Mouse (Mus musculus): ENCODE results near the gene Siglec1. TPM values are rescaled to one million over a fixed set of nuclear protein-coding genes. Genes with fewer than 3 reads are reported as not detected.
"Not testable (repeated sequence)": the region's sequence is repeated elsewhere in the genome, so short reads cannot be mapped to it uniquely, and the experiment has no call there.

Siglec1 gene
- polyA plus RNA-seq, 1 experiment from 2014 or later, result 0.09 TPM

DNA sequence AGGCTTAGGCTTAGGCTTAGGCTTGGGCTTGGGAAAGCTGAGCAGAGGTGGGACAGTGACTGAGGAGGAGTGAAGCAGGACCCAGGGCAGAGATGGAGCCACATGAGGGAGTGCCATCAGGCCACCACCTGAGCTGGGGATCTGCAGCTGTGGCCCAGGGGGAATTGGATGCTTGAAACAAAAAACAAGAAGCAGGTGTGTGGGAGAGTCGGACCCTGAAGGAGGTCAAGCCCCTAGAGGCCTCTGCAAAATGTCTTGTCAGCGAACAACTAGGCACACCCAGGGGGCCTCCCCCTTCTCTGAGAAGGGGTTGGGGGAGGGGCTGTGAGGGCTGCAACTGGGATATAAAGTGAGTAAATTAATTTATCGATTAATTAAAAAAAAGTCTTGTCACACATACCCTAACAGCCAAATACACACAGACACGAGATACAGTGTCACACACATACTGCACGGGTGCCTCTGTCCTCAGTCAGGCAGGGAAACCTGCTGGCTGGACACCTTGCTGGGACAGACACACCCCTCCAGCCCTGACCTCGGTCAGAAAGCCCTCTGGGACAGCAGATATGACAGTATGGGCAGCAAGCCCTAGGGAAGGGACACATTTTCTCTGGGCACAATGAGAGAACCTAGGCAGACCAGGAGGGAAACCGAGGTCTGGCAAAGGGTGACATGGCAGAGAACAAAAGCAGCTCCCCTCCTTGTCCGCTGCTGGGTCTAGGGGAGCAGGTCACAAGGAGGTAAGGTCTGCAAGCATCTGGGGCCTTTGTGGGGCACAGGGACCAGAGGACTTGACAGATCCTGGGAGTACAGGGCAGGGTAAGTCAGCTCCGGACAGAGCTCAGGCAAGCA lies 39.6 kb upstream of the Siglec1 start:
- Histone ChIP-seq H3K36me3 (replicated peaks) (no peaks in the 10 kb centered on the region), H3K9me3 (no peaks in the 10 kb centered on the region), H3K4me1 (peaks cover 18% of the 10 kb centered on the region), H3K4me2 (no peak overlapping the region), H3K4me3 (replicated peaks) (no peak overlapping the region), H3K9ac (no peak overlapping the region), H3K27me3 (0 out of 2 replicates have a peak, but pooled peaks cover 20% of the 10 kb centered on the region), H3K27ac (no peak overlapping the region)
- 41% methylated on average over 9 of the region's 9 CpGs for WGBS
- no peak for ATAC-seq (ENCODE audit: low FRiP score)

DNA sequence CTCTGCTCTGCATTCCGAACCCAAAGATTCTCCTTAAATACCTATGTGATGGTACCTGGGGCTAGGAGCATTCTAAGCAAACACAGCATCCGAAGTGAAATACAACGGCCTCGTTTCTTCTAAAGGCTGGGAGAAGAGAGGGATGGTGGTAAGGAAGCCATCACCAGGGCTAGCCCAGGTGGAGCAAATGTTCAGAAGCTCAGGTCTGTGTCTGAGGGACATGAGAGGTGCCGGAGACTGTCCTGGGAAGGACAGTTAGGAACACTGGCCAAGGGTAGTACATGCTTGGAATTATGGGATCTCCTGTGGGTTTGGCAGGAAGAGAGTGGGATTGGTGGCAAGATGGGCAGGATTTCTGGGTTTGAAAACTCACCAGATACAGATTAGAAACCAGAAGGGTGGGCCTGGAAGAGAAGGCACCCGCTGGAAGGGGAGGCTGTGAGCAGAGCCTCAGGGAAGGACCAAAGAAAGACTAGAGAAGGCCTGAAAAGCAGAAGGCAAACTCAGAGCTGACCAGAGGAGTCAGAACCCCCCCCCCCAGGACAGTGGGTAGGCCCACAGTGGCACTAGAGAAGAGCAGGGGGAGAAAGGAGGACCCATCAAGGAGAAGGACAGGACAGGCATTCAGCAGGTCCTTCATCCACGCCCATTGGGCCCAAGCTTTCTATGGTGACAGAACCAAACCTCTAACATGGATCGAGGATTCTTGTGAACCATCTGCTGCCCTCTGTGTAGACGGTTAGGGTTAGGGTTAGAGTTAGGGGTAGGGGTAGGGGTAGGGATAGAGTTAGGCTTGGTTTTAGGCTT lies 38.8 kb upstream of the Siglec1 start:
- no peak overlapping the region for H3K27ac ChIP-seq
- no peak overlapping the region for H3K4me3 ChIP-seq (replicated peaks)
- no peak for ATAC-seq (ENCODE audit: low FRiP score)
- no peak overlapping the region for H3K4me2 ChIP-seq
- WGBS, result 87% methylated on average over 9 of the region's 9 CpGs
- H3K9ac ChIP-seq, result no peak overlapping the region
- 0 out of 2 replicates have a peak, but pooled peaks cover 20% of the 10 kb centered on the region for H3K27me3 ChIP-seq
- no peaks in the 10 kb centered on the region for H3K36me3 ChIP-seq (replicated peaks)
- H3K4me1 ChIP-seq, result peaks cover 18% of the 10 kb centered on the region
- H3K9me3 ChIP-seq, result no peaks in the 10 kb centered on the region

DNA sequence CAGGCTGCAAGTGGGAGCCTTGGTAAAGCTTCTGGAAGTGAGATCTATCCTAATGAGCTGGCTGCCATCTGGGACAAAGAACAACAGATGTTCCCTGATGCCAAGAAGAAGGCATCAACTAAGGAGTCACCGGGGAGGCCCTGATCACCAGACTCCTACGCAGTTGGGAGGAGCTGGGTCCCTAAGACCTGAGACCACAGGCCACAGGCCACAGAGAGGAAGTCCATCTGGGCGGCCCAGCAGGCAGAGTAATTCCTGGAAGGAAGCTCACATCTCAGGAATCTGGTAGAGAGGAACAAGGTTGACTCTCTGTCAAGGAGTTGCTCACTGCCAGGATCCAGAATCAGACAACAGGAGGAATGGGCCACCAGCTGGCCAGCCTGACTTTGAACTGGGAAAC lies 37.6 kb upstream of the Siglec1 start:
- ATAC-seq (ENCODE audit: low FRiP score), result no peak
- no peak overlapping the region for H3K27ac ChIP-seq
- WGBS, result 78% methylated on average over 3 of the region's 3 CpGs

DNA sequence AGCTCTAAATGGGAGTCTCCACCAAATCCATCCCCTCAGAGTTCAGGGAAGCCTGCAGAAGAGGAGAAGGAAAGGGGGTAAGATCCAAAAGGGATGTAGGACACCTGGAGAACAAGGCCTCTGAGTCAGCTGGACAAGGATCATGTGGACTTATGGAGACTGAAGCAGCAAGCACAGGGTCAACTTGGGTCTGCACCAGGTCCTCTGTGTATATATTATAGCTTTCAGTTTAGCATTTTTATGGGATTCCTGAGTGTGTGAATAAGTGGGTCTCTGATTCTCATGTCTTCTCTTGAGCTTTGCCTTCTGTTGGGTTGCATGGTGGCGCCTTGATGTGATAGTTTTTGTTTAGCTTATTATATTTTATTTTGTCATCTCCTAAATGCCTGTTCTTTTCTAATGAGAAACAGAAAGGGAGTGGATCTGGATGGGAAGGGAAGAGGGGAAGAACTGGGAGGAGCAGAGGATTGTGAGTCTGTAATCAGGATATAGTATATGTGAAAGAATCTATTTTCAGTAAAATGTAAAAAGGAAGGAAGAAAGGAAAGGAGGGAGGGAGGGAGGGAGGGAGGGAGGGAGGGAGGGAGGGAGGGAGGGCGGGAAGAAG lies 32.5 kb upstream of the Siglec1 start:
- 87% methylated on average over 2 of the region's 2 CpGs for WGBS
- Histone ChIP-seq H3K36me3 (replicated peaks) (no peaks in the 10 kb centered on the region), H3K9me3 (no peaks in the 10 kb centered on the region), H3K4me2 (no peak overlapping the region), H3K27me3 (no peaks in the 10 kb centered on the region), H3K9ac (no peak overlapping the region), H3K4me3 (replicated peaks) (no peak overlapping the region), H3K27ac (no peak overlapping the region), H3K4me1 (no peaks in the 10 kb centered on the region)
- no peak for ATAC-seq (ENCODE audit: low FRiP score)

More for the DNA sequence above, 37.6 kb upstream of the Siglec1 start:
- Histone ChIP-seq H3K4me1 (peaks cover 18% of the 10 kb centered on the region), H3K27me3 (0 out of 2 replicates have a peak, but pooled peaks cover 20% of the 10 kb centered on the region), H3K4me2 (no peak overlapping the region), H3K36me3 (replicated peaks) (no peaks in the 10 kb centered on the region), H3K9me3 (no peaks in the 10 kb centered on the region), H3K9ac (no peak overlapping the region), H3K4me3 (replicated peaks) (no peak overlapping the region)

DNA sequence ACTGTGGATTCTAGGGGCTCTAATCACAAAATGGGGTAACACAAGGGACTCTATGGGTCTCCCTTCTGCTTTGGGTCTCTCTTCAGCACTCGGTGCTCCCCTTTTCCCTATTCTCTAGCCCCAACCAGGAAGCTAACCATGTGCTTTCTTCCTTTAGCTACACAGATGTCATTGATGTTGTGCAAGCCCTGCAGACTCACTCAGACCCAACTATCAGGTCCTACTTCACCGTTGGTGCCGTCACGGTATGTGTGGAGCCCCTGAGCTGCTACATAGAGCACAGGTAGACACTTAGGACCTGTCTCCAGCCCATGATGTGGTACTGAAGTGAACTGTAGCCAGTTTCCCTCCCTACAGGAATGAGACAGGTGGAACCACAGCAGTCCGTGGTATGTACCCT lies 19.4 kb upstream of the Siglec1 start:
- no peak overlapping the region for H3K27ac ChIP-seq
- ATAC-seq (ENCODE audit: low FRiP score), result no peak
- no peaks in the 10 kb centered on the region for H3K9me3 ChIP-seq
- no peaks in the 10 kb centered on the region for H3K27me3 ChIP-seq
- H3K4me1 ChIP-seq, result no peaks in the 10 kb centered on the region
- no peaks in the 10 kb centered on the region for H3K36me3 ChIP-seq (replicated peaks)
- H3K9ac ChIP-seq, result no peak overlapping the region
- H3K4me2 ChIP-seq, result no peak overlapping the region
- 93% methylated on average over 5 of the region's 5 CpGs for WGBS
- H3K4me3 ChIP-seq (replicated peaks), result no peak overlapping the region

DNA sequence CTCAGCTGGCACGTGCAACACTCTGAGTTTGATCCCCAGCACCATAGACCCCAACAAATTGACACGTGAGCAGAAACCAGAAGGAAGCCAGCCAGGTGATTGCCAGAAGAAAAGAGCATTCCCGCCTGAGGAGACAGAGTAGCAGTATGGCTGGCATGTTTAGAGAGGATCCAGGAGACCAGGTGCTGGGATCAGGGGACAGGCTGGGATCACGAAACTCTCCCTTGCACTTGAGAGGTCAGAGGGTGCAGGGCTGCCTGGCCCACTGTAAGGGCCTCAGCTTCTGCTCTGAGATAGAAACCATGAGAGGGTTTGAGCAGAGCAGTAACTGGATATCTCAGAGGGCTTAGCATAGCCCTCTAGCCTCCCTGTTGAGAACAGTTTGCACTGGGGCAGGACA lies 18.5 kb upstream of the Siglec1 start:
- not testable (repeated sequence) for H3K36me3 ChIP-seq (replicated peaks); ATAC-seq (ENCODE audit: low FRiP score); H3K27me3 ChIP-seq; H3K4me2 ChIP-seq; H3K4me1 ChIP-seq; H3K9me3 ChIP-seq; H3K9ac ChIP-seq; H3K27ac ChIP-seq; H3K4me3 ChIP-seq (replicated peaks)
- 73% methylated on average over 4 of the region's 4 CpGs for whole genome bisulfite sequencing

DNA sequence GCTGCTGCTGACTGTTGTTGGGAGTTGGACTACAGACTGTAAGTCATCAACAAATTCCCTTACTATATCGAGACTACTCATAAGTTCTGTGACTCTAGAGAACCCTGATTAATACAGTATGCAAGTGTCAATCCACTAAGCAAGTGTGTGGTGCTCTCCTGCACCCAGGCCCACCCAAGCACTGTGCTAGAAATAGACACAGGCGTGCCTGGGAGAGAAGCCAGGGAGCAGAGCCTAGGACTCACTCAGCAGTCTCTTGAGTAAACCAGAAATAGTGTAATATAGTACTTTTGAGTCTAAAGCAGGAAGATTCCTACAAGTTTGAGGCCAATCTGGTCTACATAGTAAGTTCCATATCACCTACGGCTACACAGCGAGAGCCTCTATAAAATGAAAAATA lies 17.5 kb upstream of the Siglec1 start:
- no peak overlapping the region for H3K27ac ChIP-seq
- no peak overlapping the region for H3K9ac ChIP-seq
- WGBS, result 90% methylated on average over 4 of the region's 4 CpGs
- no peaks in the 10 kb centered on the region for H3K4me1 ChIP-seq
- no peak overlapping the region for H3K4me2 ChIP-seq
- H3K9me3 ChIP-seq, result no peaks in the 10 kb centered on the region
- H3K36me3 ChIP-seq (replicated peaks), result no peaks in the 10 kb centered on the region
- H3K27me3 ChIP-seq, result no peaks in the 10 kb centered on the region
- ATAC-seq (ENCODE audit: low FRiP score), result no peak
- no peak overlapping the region for H3K4me3 ChIP-seq (replicated peaks)

DNA sequence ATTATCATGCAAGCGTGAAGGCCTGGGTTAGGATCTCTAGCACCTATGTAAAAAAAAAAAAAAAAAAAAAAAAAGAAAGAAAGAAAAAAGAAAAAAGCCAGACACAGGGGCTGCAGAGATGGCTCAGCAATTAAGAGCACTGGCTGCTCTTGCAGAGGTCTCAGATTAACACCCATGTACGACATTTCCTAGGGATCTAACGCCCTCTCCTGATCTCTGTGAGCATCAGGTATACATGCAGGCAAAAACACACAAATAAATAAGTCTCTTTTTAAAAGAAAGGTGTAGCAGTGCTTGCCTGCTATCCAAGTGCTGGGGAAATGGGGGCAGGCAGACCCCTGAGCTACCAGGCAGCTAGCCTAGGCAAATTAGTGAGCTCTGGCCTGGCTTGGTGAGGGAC lies 15.0 kb upstream of the Siglec1 start:
- no peaks in the 10 kb centered on the region for H3K36me3 ChIP-seq (replicated peaks)

DNA sequence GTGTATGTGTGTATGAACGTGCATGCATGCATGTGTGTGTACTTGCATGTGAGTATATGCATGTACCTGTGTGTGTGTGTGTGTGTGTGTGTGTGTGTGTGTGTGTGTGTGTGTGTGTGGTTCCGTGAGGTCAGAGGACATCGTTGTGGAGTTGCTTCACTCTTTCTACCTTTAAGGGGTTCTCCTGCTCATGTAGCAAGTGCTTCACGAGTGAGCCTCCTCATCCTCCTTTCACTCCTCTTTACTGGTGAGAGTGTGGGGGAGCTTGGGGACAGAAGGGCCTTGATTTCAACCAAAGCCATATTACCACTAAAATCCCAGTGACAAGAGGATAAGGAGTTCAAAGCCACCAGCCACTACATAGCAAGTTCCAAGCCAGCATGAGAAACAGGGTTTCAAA lies 10.5 kb upstream of the Siglec1 start:
- WGBS, result 62% methylated on average over 2 of the region's 4 CpGs
- Histone ChIP-seq H3K9me3 (no peaks in the 10 kb centered on the region), H3K27ac (no peak overlapping the region), H3K9ac (no peak overlapping the region), H3K4me2 (no peak overlapping the region), H3K4me3 (replicated peaks) (no peak overlapping the region), H3K36me3 (replicated peaks) (no peaks in the 10 kb centered on the region), H3K27me3 (no peaks in the 10 kb centered on the region), H3K4me1 (peaks cover 10% of the 10 kb centered on the region; the same call in 1 of the 2 replicates)
- no peak for ATAC-seq (ENCODE audit: low FRiP score)

More for the DNA sequence above, 15.0 kb upstream of the Siglec1 start:
- no peak overlapping the region for H3K4me2 ChIP-seq
- no peak overlapping the region for H3K27ac ChIP-seq
- no peak overlapping the region for H3K4me3 ChIP-seq (replicated peaks)
- no peaks in the 10 kb centered on the region for H3K27me3 ChIP-seq
- WGBS, result 51% methylated on average over 3 of the region's 3 CpGs
- no peaks in the 10 kb centered on the region for H3K9me3 ChIP-seq
- peaks cover 5% of the 10 kb centered on the region; the same call in 1 of the 2 replicates for H3K4me1 ChIP-seq
- ATAC-seq (ENCODE audit: low FRiP score), result no peak
- no peak overlapping the region for H3K9ac ChIP-seq

DNA sequence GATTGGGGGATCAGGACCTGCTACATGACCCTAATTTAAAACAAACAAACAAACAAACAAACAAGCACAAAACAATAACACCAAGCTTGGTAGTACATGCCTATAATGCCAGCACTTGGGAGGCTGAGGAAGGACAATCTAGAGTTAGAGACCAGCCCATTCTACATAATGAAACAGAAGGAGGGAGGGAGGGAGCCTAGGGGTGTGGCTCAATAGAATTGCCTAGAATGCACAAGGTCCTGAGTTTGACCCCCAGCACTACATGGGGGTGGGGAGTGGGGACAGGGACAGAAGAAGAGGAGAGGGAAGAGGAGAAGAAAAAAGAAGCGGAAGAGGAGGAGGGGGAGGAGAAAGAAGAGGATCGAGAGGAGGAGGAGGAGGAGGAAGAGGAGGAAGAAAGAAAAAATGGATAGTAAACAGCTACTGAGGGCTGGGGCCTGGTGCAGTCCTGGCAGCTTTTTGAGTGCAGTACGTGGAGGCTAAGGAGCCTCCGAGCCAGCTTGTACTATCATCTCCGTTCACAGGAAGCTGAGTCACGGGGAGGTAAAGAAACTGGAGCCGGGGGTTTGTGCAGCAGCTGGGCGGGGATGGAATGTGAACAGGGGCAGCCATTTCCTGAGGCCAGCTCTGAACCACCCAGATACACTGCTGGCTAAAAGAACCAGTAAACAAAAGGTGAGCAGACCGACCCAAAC lies 9.7 kb upstream of the Siglec1 start:
- ATAC-seq (ENCODE audit: low FRiP score), result peak; percentile 41; the same call in 1 of the 2 replicates

DNA sequence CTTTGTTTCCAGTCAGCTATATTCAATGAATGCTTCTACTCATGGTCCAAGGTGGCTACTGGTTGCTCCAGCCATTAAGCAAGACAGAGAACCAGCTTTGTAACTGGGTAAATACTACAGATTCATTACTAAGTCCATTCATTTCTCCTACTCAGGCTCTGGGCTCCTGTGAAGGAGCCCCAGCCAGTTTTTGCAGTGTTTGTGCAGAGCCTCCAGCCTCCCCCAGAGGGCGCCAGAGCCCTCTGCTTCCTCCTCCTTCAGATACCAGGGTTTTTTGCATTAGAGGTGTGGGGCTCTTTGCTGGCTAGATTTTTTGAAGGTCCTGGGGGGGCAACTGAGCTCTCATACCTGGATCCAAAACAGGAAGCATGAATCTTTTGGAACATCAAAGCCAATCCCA lies 8.3 kb upstream of the Siglec1 start:
- 0% methylated on average over 1 of the region's 1 CpGs for WGBS
- ATAC-seq (ENCODE audit: low FRiP score), result peak; percentile 71

More for the DNA sequence above, 9.7 kb upstream of the Siglec1 start:
- 19% methylated on average over 9 of the region's 9 CpGs for WGBS
- Histone ChIP-seq H3K9me3 (no peaks in the 10 kb centered on the region), H3K36me3 (replicated peaks) (no peaks in the 10 kb centered on the region), H3K4me2 (no peak overlapping the region), H3K9ac (no peak overlapping the region), H3K4me1 (peaks cover 10% of the 10 kb centered on the region; the same call in 1 of the 2 replicates), H3K27ac (peak overlapping the region; percentile 22; the same call in 1 of the 2 replicates), H3K27me3 (no peaks in the 10 kb centered on the region), H3K4me3 (replicated peaks) (no peak overlapping the region)

More for the DNA sequence above, 8.3 kb upstream of the Siglec1 start:
- Histone ChIP-seq H3K9ac (no peak overlapping the region), H3K4me3 (replicated peaks) (no peak overlapping the region), H3K4me1 (peaks cover 10% of the 10 kb centered on the region; the same call in 1 of the 2 replicates), H3K27me3 (no peaks in the 10 kb centered on the region), H3K9me3 (no peaks in the 10 kb centered on the region), H3K36me3 (replicated peaks) (no peaks in the 10 kb centered on the region), H3K27ac (no peak overlapping the region), H3K4me2 (no peak overlapping the region)
